In the genomic region with DNA sequence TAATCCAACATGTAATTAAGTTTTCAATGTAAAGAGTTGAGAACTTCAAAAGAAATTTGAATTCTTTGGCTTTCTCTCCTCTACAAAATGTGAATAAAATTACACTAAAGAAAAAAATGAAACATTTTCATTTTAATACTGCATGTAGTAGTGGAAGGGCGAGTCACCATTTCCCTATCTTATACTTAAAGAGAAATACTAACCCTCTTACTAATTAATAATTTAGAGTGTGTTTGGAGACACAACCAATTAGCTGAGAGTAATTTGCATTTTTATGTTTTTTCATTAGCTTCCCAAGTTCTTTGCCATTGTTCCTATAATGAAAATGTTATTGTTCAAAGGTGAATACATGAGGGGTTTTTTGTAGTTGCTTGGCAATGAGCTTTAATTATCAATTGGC, we compare ENCODE assay signal across 33 mouse cellular contexts.
"Had no signal": no experiment of that assay in that cellular context is flagged by ENCODE, and none has a peak within 500 bp of the region (broad histone marks: within the 10 kb centered on the region; RNA-seq: fewer than 3 reads in every experiment).

No protein-coding gene starts in this region.

- H3K4me2 ChIP-seq: limb, embryonic 12.5 days; limb, embryonic 13.5 days; limb, embryonic 15.5 days; liver, embryonic 11.5 days; liver, embryonic 12.5 days; liver, embryonic 13.5 days; liver, embryonic 15.5 days; lung, embryonic 14.5 days; lung, embryonic 15.5 days; midbrain, embryonic 11.5 days; midbrain, embryonic 12.5 days; midbrain, embryonic 13.5 days; midbrain, embryonic 15.5 days had no signal

- DNase-seq: layer of hippocampus, postnatal 36 days; left cerebral cortex, postnatal 4 days; liver; liver, embryonic 13.5 days; liver, postnatal 0 days; lung, adult 18-20 months; lung, adult 2 months; lung, embryonic 14.5 days; lung, postnatal 10 days; lung, postnatal 14 days; lung, postnatal 36 days; lung, postnatal 4 days; midbrain, embryonic 14.5 days had no signal

- ATAC-seq: liver, embryonic 12.5 days; liver, postnatal 0 days; lung, postnatal 0 days; midbrain, embryonic 13.5 days; midbrain, embryonic 15.5 days; midbrain, embryonic 16.5 days had no signal

- H3K27me3 ChIP-seq: limb, embryonic 12.5 days; limb, embryonic 13.5 days; limb, embryonic 15.5 days; liver, embryonic 12.5 days; liver, embryonic 13.5 days; liver, embryonic 15.5 days; lung, embryonic 15.5 days; megakaryocyte, embryonic 14.5 days; midbrain, embryonic 12.5 days; midbrain, embryonic 13.5 days; midbrain, embryonic 15.5 days had no signal

- H3K9me3 ChIP-seq: limb, embryonic 10.5 days; limb, embryonic 12.5 days; limb, embryonic 13.5 days; limb, embryonic 15.5 days; liver, embryonic 12.5 days; liver, embryonic 13.5 days; liver, embryonic 15.5 days; lung, embryonic 15.5 days; midbrain, embryonic 10.5 days; midbrain, embryonic 12.5 days; midbrain, embryonic 13.5 days; midbrain, embryonic 15.5 days had no signal

- H3K4me3 ChIP-seq: left cerebral cortex, adult 2 months; limb, embryonic 10.5 days; limb, embryonic 12.5 days; limb, embryonic 13.5 days; limb, embryonic 15.5 days; liver, embryonic 12.5 days; liver, embryonic 13.5 days; liver, embryonic 15.5 days; lung, embryonic 15.5 days; megakaryocyte, embryonic 14.5 days; midbrain, embryonic 10.5 days; midbrain, embryonic 12.5 days; midbrain, embryonic 13.5 days; midbrain, embryonic 15.5 days; myocyte had no signal

- H3K27ac ChIP-seq: left cerebral cortex, adult 2 months; limb, embryonic 10.5 days; limb, embryonic 12.5 days; limb, embryonic 13.5 days; limb, embryonic 15.5 days; liver, embryonic 12.5 days; liver, embryonic 13.5 days; liver, embryonic 14.5 days; liver, embryonic 15.5 days; lung, embryonic 15.5 days; macrophage; midbrain, embryonic 10.5 days; midbrain, embryonic 12.5 days; midbrain, embryonic 13.5 days; midbrain, embryonic 15.5 days had no signal

- H3K9ac ChIP-seq: limb, embryonic 12.5 days; limb, embryonic 13.5 days; limb, embryonic 15.5 days; liver, embryonic 12.5 days; liver, embryonic 13.5 days; liver, embryonic 14.5 days; liver, embryonic 15.5 days; liver, postnatal 0 days; lung, embryonic 14.5 days; lung, embryonic 15.5 days; midbrain, embryonic 12.5 days; midbrain, embryonic 13.5 days; midbrain, embryonic 15.5 days had no signal

- H3K36me3 ChIP-seq: limb, embryonic 10.5 days; limb, embryonic 12.5 days; limb, embryonic 13.5 days; limb, embryonic 15.5 days; liver, embryonic 12.5 days; liver, embryonic 13.5 days; liver, embryonic 15.5 days; lung, embryonic 15.5 days; midbrain, embryonic 10.5 days; midbrain, embryonic 12.5 days; midbrain, embryonic 13.5 days; midbrain, embryonic 15.5 days had no signal

- H3K4me1 ChIP-seq: limb, embryonic 10.5 days; limb, embryonic 12.5 days; limb, embryonic 13.5 days; limb, embryonic 15.5 days; liver, embryonic 12.5 days; liver, embryonic 13.5 days; liver, embryonic 15.5 days; lung, embryonic 15.5 days; megakaryocyte, embryonic 14.5 days; midbrain, embryonic 10.5 days; midbrain, embryonic 12.5 days; midbrain, embryonic 13.5 days; midbrain, embryonic 15.5 days had no signal
